Mouse (Mus musculus) layer of hippocampus, postnatal 14 days (tissue): ENCODE data around the gene Scn5a. TPM values are rescaled to one million over a fixed set of nuclear protein-coding genes. Genes with fewer than 3 reads are reported as not detected.

Experiments used
- DNase-seq, 2 experiments: peaks; one replicate each; pipeline ENCODE4 v3.0.0; 2021 to 2022; ENCODE audit warnings: low spot score in 2 of 2, mixed read lengths in 1 of 2
- total RNA-seq, 2 experiments: library from RNA; stranded (reverse); gene quantifications; 2 replicates each; pipeline ENCODE4 v1.2.3; 2021

The Scn5a gene
- total RNA-seq, 2 experiments from 2014 or later, result 1.0 to 1.2 TPM

- no peak for DNase-seq
Observed at GRCm38 (mm10) chr9:119512993-119513392, 65.8 kb downstream of the Scn5a start.

GRCm38 (mm10) chr9:119510902-119511301 is 67.9 kb downstream of the Scn5a start:
- peak; percentile 20 to 50 for DNase-seq

- no peak for DNase-seq
Observed at GRCm38 (mm10) chr9:119504981-119505658, 73.7 kb downstream of the Scn5a start.

- no peak for DNase-seq
Observed at GRCm38 (mm10) chr9:119503613-119504012, 75.2 kb downstream of the Scn5a start.

GRCm38 (mm10) chr9:119498885-119499284 is 79.9 kb downstream of the Scn5a start:
- DNase-seq, result no peak

GRCm38 (mm10) chr9:119498247-119498607 is 80.6 kb downstream of the Scn5a start:
- DNase-seq, result no peak

GRCm38 (mm10) chr9:119497546-119498246 is 81.1 kb downstream of the Scn5a start:
- no peak for DNase-seq

- DNase-seq, result peak in 1 of 2 experiments; percentile 18
Observed at GRCm38 (mm10) chr9:119496960-119497359, 81.9 kb downstream of the Scn5a start.

GRCm38 (mm10) chr9:119496354-119496753 is 82.5 kb downstream of the Scn5a start:
- no peak for DNase-seq

- no peak for DNase-seq
Observed at GRCm38 (mm10) chr9:119484868-119485267, 93.9 kb downstream of the Scn5a start.

- DNase-seq, result no peak
Observed at GRCm38 (mm10) chr9:119484420-119484819, 94.4 kb downstream of the Scn5a start.

- DNase-seq, result no peak
Observed at GRCm38 (mm10) chr9:119483554-119484353, 95.1 kb downstream of the Scn5a start.

GRCm38 (mm10) chr9:119481612-119482011 is 97.2 kb downstream of the Scn5a start:
- no peak for DNase-seq

GRCm38 (mm10) chr9:119479297-119479696 is 99.5 kb downstream of the Scn5a start:
- no peak for DNase-seq

GRCm38 (mm10) chr9:119478345-119478744 is 100.5 kb downstream of the Scn5a start:
- no peak for DNase-seq

GRCm38 (mm10) chr9:119477754-119478153 is 101.1 kb downstream of the Scn5a start:
- no peak for DNase-seq

GRCm38 (mm10) chr9:119474717-119475611 is 103.9 kb downstream of the Scn5a start:
- DNase-seq, result no peak

- DNase-seq, result no peak
Observed at GRCm38 (mm10) chr9:119473608-119474164, 105.1 kb downstream of the Scn5a start.

- DNase-seq, result no peak
Observed at GRCm38 (mm10) chr9:119473011-119473410, 105.8 kb downstream of the Scn5a start.

- DNase-seq, result no peak
Observed at GRCm38 (mm10) chr9:119472412-119472918, 106.4 kb downstream of the Scn5a start.
